Mouse (Mus musculus) skeletal muscle tissue, adult 2 months (tissue): ENCODE data around the gene Krt39.
A peak's percentile ranks its signal among the peaks of the same experiment; 100 is the strongest.

Experiments used
- DNase-seq: peaks from one replicate; pipeline ENCODE4 v3.0.0-alpha.2; 2012; ENCODE audit warnings: low read depth, low spot score

Krt39 gene

DNA sequence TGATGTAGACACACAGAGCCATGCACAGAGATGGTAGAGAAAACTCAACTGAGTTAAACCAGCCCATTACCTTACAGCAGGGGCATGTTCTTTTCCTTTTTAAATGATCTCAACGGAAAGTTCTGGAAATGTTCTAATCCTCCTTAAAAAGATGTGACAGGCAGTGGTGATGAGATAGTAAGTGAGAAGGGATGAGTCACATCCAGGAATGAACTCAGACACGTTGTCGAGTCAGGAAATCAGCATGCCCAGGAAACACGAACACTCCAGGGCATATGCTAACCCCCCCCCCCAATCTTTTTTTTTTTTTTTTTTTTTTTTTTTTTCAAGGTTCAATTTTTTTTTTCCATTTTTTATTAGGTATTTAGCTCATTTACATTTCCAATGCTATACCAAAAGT is 48.7 kb downstream of the Krt39 start:
- no peak for DNase-seq

DNA sequence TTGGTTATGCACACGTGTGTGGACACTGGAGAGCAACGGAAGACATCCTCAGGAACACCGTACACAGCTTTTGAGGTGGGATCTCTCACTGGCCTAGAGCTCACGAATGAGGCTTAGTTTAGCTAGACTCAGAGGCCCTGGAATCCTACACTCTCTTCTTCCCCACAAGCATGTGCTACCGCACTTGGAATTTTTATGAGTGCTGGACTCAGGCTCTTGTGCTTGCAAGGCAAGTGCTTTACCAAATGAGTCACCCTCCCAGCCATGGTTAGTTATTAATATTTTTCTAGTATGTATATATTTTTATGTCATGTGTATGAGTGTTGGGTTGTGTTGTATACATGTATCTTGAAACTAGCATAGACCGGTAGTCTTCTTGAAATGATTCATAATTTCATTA is 49.2 kb downstream of the Krt39 start:
- no peak for DNase-seq

DNA sequence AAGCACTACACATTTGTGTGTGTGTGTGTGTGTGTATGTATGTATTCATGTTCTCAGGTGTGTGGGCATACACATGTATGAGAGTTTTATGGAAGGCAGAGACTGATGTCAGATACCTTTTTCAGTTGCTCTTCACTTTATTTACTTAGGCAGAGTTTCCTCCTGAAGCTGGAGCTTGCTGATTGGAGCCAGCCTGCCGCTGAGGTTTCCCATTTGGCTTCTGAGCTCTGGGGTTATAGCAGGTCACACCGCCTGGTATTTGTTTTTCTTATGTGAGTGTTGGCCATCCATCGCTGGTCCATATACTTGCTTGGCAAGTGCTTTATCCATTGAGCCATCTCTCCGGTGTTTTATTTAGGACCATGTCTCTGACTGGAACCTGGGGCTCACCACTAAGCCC is 51.9 kb downstream of the Krt39 start:
- DNase-seq: no peak

DNA sequence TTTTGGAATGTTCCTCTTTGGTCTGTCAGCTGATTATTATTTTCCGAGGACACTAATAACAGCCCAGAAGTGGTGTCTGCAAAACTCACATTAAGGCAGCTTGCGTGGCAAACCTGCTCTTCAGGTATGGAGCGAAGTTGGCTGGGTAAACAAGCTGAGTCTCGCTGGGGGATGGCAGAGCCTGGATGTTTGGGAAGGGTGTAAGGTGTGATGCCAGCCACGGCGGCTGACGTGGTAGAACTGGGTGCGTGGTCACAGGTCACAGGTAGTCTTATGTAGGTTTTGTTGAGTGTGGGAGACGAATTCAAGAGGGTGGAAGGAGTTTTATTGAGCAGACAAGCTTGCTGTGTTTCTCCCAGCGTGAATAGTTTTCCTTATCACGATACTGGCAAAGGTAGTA is 52.6 kb downstream of the Krt39 start:
- DNase-seq: no peak

DNA sequence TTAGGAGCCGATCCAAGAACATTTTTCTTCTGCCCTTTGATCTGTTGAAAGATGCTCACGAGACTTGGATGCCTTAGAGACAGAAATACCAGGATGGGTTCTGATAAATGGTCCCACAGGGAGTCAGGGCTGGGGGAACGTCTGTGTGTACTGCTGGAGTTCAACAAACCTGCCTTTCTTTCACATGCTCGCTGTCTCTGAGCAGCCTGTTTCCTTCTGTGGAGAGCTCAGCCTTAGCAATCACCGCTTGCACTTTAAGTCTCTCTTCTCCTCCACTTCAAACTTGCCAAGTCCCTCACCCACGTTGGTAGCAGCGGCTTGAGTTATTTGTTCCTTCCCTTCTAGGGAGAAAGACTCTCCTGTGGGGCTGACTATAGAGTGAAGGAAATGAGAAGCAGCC is 54.8 kb downstream of the Krt39 start:
- DNase-seq: no peak

DNA sequence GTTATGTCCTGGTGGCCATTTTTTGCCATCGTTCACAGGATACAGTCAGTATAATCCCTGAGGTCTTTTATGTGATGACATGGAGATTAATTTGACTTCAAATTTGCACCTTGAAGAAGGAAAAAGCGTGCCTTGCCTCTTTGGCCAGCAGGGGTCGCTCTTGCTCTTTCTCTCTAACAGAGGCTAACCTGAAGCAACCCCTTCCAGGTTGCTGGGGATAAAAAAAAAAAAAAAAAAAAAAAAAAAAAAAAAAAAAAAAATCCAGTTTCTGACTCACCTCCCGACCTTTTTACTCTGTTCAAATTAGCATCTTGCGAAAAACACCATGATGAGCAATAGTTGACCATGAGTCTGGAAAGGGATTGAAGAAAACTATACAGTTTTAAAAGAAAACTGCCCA is 56.3 kb downstream of the Krt39 start:
- DNase-seq: peak; percentile 50
